Mouse (Mus musculus) MEL (cell line): ENCODE measurements around the gene Tmprss11e.

ENCODE experiments used
- CHD1 ChIP-seq: IDR thresholded peaks from 2 replicates; pipeline ENCODE4 v1.6.1; 2012; ENCODE audit warnings: low read depth, mild to moderate bottlenecking, inconsistent platforms, low read length, improper control_type of control experiment
- CHD2 ChIP-seq: IDR thresholded peaks from 2 replicates; pipeline ENCODE4 v1.6.1; 2011; ENCODE audit warnings: low read length, improper control_type of control experiment
- CTCF ChIP-seq, 3 experiments: IDR thresholded peaks in 2 of 3; conservative IDR thresholded peaks in 1 of 3; 2 replicates each; pipeline ENCODE4 v1.5.1; 2011 to 2012; ENCODE audit warnings: low read length in 3 of 3, low read depth in 2 of 3, mild to moderate bottlenecking in 2 of 3, improper control_type of control experiment in 1 of 3, inconsistent platforms in 1 of 3, mixed read lengths in 1 of 3, moderate library complexity in 1 of 3; ENCODE audit not compliant: control insufficient read depth in 1 of 3, insufficient read depth in 1 of 3, poor library complexity in 1 of 3, severe bottlenecking in 1 of 3
- E2F4 ChIP-seq: IDR thresholded peaks from 2 replicates; pipeline ENCODE4 v1.6.1; 2011; ENCODE audit warnings: low read depth, low read length, improper control_type of control experiment, borderline replicate concordance
- MAX ChIP-seq: IDR thresholded peaks from 2 replicates; pipeline ENCODE4 v1.6.1; 2011; ENCODE audit warnings: low read length, improper control_type of control experiment
- MYC ChIP-seq: IDR thresholded peaks from 2 replicates; pipeline ENCODE4 v1.6.1; 2011; ENCODE audit warnings: low read depth, mild to moderate bottlenecking, low read length, improper control_type of control experiment, moderate library complexity
- NELFE ChIP-seq: IDR thresholded peaks from 2 replicates; pipeline ENCODE4 v1.6.1; 2011; ENCODE audit warnings: low read depth, low read length, improper control_type of control experiment
- POLR2A ChIP-seq, 2 experiments: IDR thresholded peaks; 2 replicates each; pipeline ENCODE4 v1.6.1; 2011 to 2012; ENCODE audit warnings: low read length in 2 of 2, mild to moderate bottlenecking in 2 of 2, control low read depth in 1 of 2, improper control_type of control experiment in 1 of 2, low read depth in 1 of 2, moderate library complexity in 1 of 2; ENCODE audit not compliant: control insufficient read depth in 1 of 2, insufficient read depth in 1 of 2, poor library complexity in 1 of 2
- TAL1 ChIP-seq: IDR thresholded peaks from 2 replicates; pipeline ENCODE4 v1.6.1; 2012; ENCODE audit warnings: mild to moderate bottlenecking, inconsistent platforms, low read length, moderate library complexity, mixed read lengths
- TCF12 ChIP-seq: IDR thresholded peaks from 2 replicates; pipeline ENCODE4 v1.6.1; 2014; ENCODE audit warnings: low read depth, mild to moderate bottlenecking, inconsistent platforms, low read length, improper control_type of control experiment, moderate library complexity
- ZNF384 ChIP-seq: IDR thresholded peaks from 2 replicates; pipeline ENCODE4 v1.6.1; 2012; ENCODE audit warnings: low read depth, mild to moderate bottlenecking, inconsistent platforms, low read length, improper control_type of control experiment

GRCm38 (mm10) chr5:86745715-86746114 is at the start of gene Tmprss11e:
- TF ChIP-seq TCF12, result no peak
- no peak for TF ChIP-seq CHD2
- no peak for TF ChIP-seq CTCF (IDR thresholded peaks at IDR 0.05 in 2 of 3, conservative IDR thresholded peaks at IDR 0.05 in 1 of 3; ENCODE audit: control insufficient read depth in 1 of 3, insufficient read depth in 1 of 3, low read depth in 2 of 3, low read length in 3 of 3, poor library complexity in 1 of 3, severe bottlenecking in 1 of 3)
- no peak for TF ChIP-seq ZNF384
- TF ChIP-seq E2F4, result no peak
- no peak for TF ChIP-seq CHD1
- no peak for TF ChIP-seq POLR2A (IDR thresholded peaks at IDR 0.05; ENCODE audit: control insufficient read depth in 1 of 2, insufficient read depth in 1 of 2, low read depth in 1 of 2, low read length in 2 of 2, poor library complexity in 1 of 2)
- no peak for TF ChIP-seq NELFE
- TF ChIP-seq TAL1, result no peak
- TF ChIP-seq MAX, result no peak
- no peak for TF ChIP-seq MYC
